Mouse (Mus musculus): ENCODE results near the gene Gm17027.
"Not testable (repeated sequence)": the region's sequence is repeated elsewhere in the genome, so short reads cannot be mapped to it uniquely, and the experiment has no call there.

The Gm17027 gene

DNA sequence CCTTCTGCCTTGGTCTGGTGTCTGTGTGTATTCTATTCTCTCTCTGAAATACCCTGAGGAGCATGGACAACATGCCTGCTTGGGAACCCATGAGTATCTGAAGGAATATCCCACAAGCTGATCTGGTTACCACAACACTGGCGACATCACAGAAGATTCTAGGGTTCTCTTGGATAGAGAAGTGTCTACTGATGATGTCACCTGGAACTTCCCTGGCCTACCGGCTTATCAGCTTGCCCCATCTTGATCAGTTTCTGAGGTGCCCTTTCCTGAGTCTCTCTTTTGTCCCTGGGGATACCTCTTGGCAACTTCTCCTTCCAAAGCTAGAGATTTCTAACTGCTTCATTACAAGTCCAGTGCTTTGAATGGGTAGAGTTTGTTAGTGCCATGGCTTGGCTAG, at the start of gene Gm17027:
TSS of gene Gm17027 (minus strand) at position 101 of the 400 bp plus-strand sequence.
- DNase-seq, result not testable (repeated sequence)

DNA sequence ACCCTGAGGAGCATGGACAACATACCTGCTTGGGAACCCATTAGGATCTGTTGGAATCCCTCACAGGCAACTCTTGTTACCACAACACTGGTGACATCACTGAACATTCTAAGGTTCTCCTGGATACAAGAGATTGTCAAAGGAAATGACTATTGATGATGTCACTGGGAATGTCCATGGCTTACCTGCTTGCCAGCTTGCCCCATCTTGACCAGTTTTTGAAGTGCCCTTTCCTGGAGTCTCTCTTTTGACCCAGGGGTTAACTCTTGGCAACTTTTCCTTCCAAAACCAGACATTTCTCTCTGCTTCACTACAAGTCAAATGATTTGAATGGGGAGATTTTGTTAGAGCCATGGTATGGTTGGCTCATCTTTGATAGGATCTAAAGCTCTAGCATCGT, 28.3 kb upstream of the Gm17027 start, which contains the start of gene Gm3573:
TSS of gene Gm3573 (minus strand) at position 101 of the 400 bp plus-strand sequence.
- not testable (repeated sequence) for DNase-seq

DNA sequence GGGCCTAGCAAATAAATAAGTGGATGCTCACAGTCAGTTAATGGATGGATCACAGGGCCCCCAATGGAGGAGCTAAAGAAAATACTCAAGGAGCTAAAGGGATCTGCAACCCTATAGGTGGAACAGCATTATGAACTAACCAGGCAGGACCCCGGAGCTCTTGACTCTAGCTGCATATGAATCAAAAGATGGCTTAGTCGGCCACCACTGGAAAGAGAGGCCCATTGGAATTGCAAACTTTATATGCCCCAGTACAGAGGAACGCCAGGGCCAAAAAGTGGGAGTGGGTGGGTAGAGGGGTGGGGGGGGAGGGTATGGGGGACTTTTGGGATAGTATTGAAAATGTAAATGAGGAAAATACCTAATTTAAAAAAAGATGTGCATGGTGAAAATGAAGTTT, 21.5 kb upstream of the Gm17027 start:
- not testable (repeated sequence) for DNase-seq

DNA sequence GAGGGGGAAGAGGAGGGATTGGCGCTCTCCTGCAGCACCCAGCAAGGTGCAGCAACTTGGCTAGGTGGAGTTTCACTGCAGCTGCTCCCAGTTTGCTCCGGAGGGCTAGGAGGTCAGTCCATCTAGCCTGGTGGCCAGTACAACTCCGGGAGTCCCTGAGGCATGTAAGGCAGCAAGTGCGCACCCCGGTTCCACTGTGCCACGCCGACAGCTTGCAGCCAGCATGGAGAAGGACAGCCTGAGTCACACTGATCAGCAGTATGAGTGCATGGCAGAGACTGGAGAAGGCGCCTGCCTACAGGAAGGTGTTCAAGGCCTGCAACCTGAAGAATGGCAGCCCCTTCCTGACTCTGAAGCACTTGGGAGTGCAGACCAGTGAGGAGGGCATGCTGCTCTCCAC, 27.9 kb downstream of the Gm17027 start:
- peak; percentile 0 for DNase-seq

DNA sequence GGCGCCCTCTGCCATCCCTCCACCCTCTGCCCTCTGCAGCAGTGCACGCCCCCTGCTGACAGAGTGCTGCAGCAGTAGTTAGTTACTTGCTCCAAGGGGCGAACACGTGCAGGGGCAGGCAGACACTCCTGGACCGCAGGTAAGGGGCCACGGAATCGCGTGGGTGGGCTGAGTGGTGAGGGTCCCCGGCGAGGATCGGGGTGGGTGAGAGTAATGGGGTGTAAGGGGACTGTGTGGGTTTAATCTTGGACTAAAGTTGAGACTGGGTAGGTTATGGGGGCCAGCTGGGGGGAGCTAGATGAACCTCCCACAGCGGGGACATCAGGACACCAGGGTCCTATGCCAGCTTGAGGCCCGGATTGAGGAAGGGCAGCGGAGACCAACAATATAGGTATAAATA, 28.6 kb downstream of the Gm17027 start:
- DNase-seq, result not testable (repeated sequence)

DNA sequence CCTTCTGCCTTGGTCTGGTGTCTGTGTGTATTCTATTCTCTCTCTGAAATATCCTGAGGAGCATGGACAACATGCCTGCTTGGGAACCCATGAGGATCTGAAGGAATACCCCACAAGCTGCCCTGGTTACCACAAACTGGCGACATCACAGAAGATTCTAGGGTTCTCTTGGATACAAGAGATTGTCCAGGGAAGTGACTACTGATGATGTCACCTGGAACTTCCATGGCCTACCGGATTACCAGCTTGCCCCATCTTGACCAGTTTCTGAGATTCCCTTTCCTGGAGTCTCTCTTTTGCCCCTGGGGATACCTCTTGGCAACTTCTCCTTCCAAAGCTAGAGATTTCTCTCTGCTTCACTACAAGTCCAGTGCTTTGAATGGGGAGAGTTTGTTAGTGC, 45.2 kb downstream of the Gm17027 start, which contains the start of gene Gm7951:
TSS of gene Gm7951 (minus strand) at position 101 of the 400 bp plus-strand sequence.
- DNase-seq, result not testable (repeated sequence)

All from lung, postnatal 36 days (tissue).